Mouse (Mus musculus) heart, postnatal 25 days (tissue): ENCODE results near the gene Lamb2. TPM values are rescaled to one million over a fixed set of nuclear protein-coding genes. Genes with fewer than 3 reads are reported as not detected.

ENCODE experiments used
- DNase-seq: peaks from one replicate; pipeline ENCODE4 v3.0.0; 2022; ENCODE audit warnings: low spot score
- intact Hi-C: fragments of 180-260 bp; cut with DNase I; formaldehyde crosslinking; loops from one replicate; pipeline ENCODE4 v1.15.1; 2025
- total RNA-seq, 2 experiments: library from RNA; stranded (reverse); gene quantifications; 2 replicates each; pipeline ENCODE4 v1.2.3; 2021

Gene Lamb2
- total RNA-seq, 2 experiments from 2014 or later: 354 to 360 TPM

DNA sequence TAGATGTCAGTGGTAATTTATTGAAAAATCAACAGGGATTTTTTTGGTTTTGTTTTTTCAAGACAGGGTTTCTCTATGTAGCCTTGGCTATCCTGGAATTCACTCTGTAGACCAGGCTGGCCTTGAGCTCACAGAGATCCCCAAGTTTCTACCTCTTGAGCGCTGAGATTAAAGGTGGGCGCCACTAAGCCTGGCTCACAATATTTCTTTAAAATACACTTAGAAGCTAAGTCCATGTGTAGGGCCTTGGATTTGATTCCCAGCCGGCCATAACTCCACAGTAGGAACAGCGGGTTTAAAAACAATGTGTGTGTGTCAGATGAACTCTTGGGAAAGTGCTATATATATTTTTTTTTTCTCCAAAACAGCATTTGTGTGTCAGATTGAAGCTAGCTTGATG, 43.8 kb downstream of the Lamb2 start:
- intact Hi-C loops: loop anchor here (5.0 kb wide), 1 partner anchor 34 kb away; no protein-coding TSS in a partner anchor
- DNase-seq: no peak

DNA sequence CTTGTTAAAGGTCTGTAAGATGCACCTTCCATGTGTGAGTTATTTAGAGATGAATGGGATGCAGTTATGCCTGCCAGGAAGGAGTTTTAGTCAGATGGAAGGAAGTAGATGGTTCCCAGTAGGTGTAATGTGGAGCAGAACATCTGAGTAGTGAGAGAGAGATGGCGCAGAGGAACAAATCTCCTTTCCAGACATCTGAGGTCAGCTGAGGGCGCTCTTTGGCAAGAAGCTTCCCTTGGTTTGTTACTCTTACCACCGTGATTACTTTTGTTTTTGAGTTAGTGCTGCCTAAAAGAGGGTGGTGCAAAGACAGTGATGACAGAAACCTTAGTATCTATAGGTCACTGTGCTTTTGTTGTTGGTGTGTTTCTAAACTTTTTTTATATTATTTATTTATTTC, 45.9 kb downstream of the Lamb2 start:
- no peak for DNase-seq
- intact Hi-C loops: no loop called here

DNA sequence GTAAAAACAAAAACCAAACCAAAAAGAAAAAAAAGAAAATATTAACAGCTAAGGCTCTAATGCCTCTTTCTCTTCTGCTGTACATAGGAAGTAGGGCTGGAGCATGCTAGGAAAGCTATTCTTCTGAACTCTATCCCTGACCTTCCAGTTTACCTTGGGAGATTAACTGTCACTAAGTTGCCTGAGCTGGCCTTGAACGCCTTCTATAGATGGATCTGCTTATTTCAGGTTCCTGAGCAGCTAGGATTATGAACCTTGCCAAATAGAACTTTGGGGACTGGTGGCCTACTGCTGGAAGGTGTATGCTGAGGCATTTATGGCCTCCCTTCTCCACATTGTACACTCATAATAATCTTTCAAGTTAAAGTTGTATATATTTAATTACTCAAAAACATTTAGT, 51.4 kb downstream of the Lamb2 start:
- DNase-seq: no peak
- intact Hi-C loops: no loop called here

DNA sequence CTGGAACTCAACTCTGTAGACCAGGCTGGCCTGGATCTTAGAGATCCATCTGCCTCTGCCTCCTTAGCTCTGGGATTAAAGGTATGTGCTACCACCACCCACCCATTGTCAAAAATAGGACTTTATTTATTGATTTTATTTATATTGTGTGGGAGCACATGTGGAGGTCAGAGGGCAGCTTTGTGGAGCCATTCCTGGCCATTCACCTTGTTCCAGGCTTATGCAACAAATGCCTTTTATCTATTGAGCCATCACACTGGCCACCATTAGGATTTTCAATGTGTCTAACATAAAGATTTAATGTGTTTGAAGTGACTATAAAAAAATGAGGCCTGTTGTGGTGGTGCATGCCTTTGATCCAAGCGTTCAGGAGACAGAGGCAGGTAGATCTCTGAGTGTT, 52.0 kb downstream of the Lamb2 start:
- intact Hi-C loops: no loop called here
- no peak for DNase-seq

Other genes starting within 250 kb of the Lamb2 start
- 100 to 1,000 TPM; 328 to 348 TPM for gene Dag1, start 215.8 kb upstream of the Lamb2 start, total RNA-seq
- 10 to 100 TPM; 20.3 to 24.2 TPM for gene Nicn1, start 189.3 kb upstream of the Lamb2 start, total RNA-seq
- 1 to 10 TPM; 4.9 to 6.6 TPM for gene Amt, start 182.9 kb upstream of the Lamb2 start, total RNA-seq
- gene Rhoa, start 173.6 kb upstream of the Lamb2 start, total RNA-seq: 100 to 1,000 TPM; 225 to 248 TPM
- gene Tcta, start 173.6 kb upstream of the Lamb2 start, total RNA-seq: 10 to 100 TPM; 39.2 to 47.2 TPM
- gene Gpx1, start 140.8 kb upstream of the Lamb2 start, total RNA-seq: 100 to 1,000 TPM; 108 to 130 TPM
- 10 to 100 TPM; 71.1 to 71.4 TPM for gene Usp4, start 131.9 kb upstream of the Lamb2 start, total RNA-seq
- under 1 TPM; 0.73 to 0.78 TPM for gene 1700102P08Rik, start 86.9 kb upstream of the Lamb2 start, total RNA-seq
- gene Ccdc36, start 51.3 kb upstream of the Lamb2 start, total RNA-seq: not detected
- not detected for gene BC048562, start 43.3 kb upstream of the Lamb2 start, total RNA-seq
- 10 to 100 TPM; 25.8 to 26.4 TPM for gene Ccdc71, start 19.2 kb upstream of the Lamb2 start, total RNA-seq
- gene Klhdc8b, start 18.2 kb upstream of the Lamb2 start, total RNA-seq: 10 to 100 TPM in 1 of 2 experiments, 1 to 10 TPM in 1; 9.5 to 10.1 TPM
- 10 to 100 TPM; 78.7 to 93.7 TPM for gene Usp19, start 10.9 kb downstream of the Lamb2 start, total RNA-seq
- gene Qars, start 28.0 kb downstream of the Lamb2 start, total RNA-seq: 10 to 100 TPM; 74.2 to 74.3 TPM
- gene Qrich1, start 37.1 kb downstream of the Lamb2 start, total RNA-seq: 10 to 100 TPM; 61.6 to 65.7 TPM
- 10 to 100 TPM; 47.5 to 47.6 TPM for gene Impdh2, start 80.5 kb downstream of the Lamb2 start, total RNA-seq
- gene Ndufaf3, start 87.7 kb downstream of the Lamb2 start, total RNA-seq: 10 to 100 TPM; 70.6 to 77.9 TPM
- gene Dalrd3, start 90.2 kb downstream of the Lamb2 start, total RNA-seq: 10 to 100 TPM; 21.0 to 21.3 TPM
- 10 to 100 TPM; 14.3 to 16.1 TPM for gene Wdr6, start 99.0 kb downstream of the Lamb2 start, total RNA-seq
- gene P4htm, start 117.9 kb downstream of the Lamb2 start, total RNA-seq: 10 to 100 TPM; 14.5 to 18.5 TPM
- gene Arih2, start 169.7 kb downstream of the Lamb2 start, total RNA-seq: 10 to 100 TPM; 41.3 to 42.2 TPM
- 100 to 1,000 TPM; 192 to 211 TPM for gene Slc25a20, start 182.4 kb downstream of the Lamb2 start, total RNA-seq
- 10 to 100 TPM; 80.3 to 81.8 TPM for gene Prkar2a, start 209.6 kb downstream of the Lamb2 start, total RNA-seq